Mouse (Mus musculus) kidney, adult 9 months (tissue): ENCODE results near the gene Ccdc191.

Experiments
- DNase-seq: peaks from one replicate; pipeline ENCODE4 v3.0.0; 2022

Ccdc191 gene

GRCm38 (mm10) chr16:43889208-43890004 is at the start of gene Ccdc191:
Ccdc191 (plus strand) TSS chr16:43889800.
- DNase-seq: peak; percentile 100

DNA sequence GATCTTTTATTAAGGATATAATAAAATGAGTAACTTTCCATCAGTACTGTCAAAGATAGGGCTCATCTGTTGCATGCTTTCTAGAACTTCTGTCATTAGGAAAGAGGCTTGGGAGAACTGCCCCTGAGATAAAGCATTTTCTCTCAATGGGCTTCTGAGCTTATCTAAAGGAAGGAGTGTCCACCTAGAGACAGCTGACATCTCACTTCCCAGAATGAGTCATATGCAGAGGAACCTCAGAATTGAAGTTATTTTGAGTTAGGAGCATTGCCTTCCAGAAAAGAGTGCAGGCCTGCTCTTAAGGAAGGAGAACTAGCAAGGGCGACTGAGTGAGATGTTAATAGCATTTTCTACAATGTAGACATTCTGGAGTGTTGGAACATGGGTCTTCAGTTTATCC is 48.4 kb upstream of the Ccdc191 start:
- DNase-seq: no peak

- no peak for DNase-seq
These were observed 39.8 kb upstream of the Ccdc191 start for GRCm38 (mm10) chr16:43849839-43850238.

- DNase-seq: no peak
These were observed 30.6 kb upstream of the Ccdc191 start for GRCm38 (mm10) chr16:43858941-43859476.

DNA sequence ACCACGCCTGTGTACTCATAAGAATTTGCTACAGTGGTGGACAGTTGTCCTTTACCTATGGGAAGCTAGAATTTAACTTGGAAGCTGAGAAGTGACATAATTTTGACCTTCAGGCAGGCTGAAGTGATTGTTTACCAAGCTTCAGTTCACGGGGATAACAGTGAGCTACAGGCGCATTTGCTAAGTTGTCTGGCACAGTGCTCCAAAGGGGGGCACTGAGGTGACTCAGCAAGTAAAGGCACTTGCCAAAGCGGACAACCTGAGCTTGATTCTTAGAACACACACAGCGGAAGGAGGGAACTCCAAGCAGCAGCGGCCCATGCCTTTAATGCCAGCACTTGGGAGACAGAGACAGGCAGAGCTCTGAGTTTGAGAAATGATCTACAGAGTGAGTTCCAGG is 29.0 kb upstream of the Ccdc191 start:
- no peak for DNase-seq

DNA sequence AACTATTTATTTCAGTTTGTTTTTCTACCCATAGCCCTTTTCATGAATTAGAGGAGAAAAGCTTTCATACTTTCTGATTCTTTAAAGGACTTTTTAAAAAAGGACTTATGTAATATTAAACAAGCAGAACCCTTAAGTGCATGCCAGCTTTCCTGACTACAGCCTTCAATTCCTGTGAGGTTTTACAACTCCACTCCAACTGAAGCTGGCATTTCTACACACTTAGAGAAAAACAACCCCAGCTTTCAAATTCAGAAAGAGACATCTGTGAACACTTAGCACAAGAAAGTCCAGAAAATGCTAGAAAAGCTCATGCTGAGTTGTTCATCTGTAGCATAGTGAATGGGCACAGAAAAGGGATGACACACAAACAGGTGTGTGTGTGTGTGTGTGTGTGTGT is 19.8 kb upstream of the Ccdc191 start:
- DNase-seq: no peak

GRCm38 (mm10) chr16:43871419-43871818 is 18.2 kb upstream of the Ccdc191 start:
- no peak for DNase-seq

GRCm38 (mm10) chr16:43879769-43880168 is 9.8 kb upstream of the Ccdc191 start:
- no peak for DNase-seq

GRCm38 (mm10) chr16:43881636-43882035 is 8.0 kb upstream of the Ccdc191 start:
- DNase-seq: no peak

DNA sequence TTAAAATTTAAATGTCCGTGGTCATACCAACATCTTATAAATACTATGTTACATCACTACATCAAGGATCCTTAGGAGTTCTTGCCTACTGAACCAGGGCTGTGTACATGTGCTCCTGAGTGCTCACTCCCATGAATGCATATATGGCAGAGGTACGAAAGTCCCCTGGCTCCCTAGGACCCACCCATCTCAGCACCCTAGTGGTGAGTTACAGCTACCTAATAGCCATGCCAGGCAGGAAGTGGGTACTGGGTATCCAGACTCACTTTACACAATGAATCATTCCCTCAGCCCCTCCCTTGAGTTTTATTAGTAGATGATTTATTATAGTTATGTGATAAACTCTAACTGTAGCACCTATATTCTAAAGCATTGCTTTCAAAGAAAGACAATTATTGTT is 7.3 kb upstream of the Ccdc191 start:
- no peak for DNase-seq

- DNase-seq: no peak
These were observed 371 bp downstream of the Ccdc191 start for GRCm38 (mm10) chr16:43890005-43890336.

- DNase-seq: peak; percentile 17
These were observed 1.2 kb downstream of the Ccdc191 start for GRCm38 (mm10) chr16:43890747-43891336.

DNA sequence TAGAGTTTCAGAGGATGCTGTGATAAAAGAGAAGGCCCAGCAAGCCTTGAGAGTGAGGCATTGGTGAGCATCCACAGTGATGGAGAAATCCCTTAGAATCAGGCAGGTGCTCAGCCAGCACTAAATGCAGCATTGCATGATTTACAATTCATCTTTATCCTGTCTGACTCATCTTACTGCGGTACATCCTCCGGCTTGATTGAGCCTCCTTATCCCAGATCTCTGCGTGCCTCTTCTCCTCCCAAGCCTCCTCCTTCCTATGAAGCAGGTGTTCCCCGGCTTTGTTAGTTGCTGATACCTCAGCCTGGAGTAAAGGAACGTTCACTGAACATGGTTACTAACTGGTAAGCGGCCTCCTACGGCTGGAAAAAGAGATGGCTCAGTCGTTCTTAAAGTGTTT is 4.9 kb downstream of the Ccdc191 start:
- DNase-seq: no peak

GRCm38 (mm10) chr16:43900138-43900537 is 10.5 kb downstream of the Ccdc191 start:
- DNase-seq: no peak

GRCm38 (mm10) chr16:43900571-43900970 is 11.0 kb downstream of the Ccdc191 start:
- DNase-seq: no peak

DNA sequence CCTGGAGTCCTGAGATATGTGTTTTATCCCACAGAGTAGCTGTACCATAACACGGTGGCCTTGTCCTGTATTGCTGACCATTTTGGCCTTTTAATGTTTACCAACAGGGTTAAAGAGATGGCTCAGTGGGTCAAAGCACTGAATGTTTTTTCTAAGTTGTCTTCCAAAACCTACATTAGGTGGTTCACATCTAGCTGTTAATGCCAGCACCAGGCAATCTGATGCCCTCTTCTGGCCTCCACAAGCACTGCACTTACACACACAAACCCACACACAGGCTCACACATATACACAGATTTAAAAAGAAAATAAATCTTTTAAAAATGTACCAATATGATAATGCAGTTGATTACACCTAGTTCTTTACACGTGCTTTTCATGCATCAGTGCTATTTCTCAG is 19.3 kb downstream of the Ccdc191 start:
- peak; percentile 29 for DNase-seq

DNA sequence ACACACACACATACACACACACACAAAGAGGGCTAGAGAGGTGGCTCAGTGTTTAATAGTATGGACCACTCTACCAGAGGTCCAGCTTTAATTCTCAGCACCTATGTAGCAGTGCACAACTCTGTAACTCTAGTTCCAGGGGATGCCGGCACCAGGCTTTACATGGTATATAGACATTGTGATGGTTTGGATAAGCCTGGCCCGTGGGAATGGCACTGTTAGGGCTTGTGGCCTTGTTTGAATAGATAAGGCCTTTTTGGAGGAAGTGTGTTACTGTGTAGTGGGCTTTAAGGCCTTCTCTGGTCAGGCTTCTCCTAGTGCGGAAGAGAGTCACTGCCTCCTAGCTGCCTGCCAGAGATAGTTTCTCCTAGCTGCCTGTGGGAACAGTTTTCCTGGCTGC is 29.3 kb downstream of the Ccdc191 start:
- DNase-seq: no peak

GRCm38 (mm10) chr16:43922024-43922423 is 32.4 kb downstream of the Ccdc191 start:
- DNase-seq: no peak

GRCm38 (mm10) chr16:43922630-43923029 is 33.0 kb downstream of the Ccdc191 start:
- no peak for DNase-seq

GRCm38 (mm10) chr16:43925001-43925558 is 35.5 kb downstream of the Ccdc191 start:
- no peak for DNase-seq

GRCm38 (mm10) chr16:43925846-43926245 is 36.2 kb downstream of the Ccdc191 start:
- DNase-seq: no peak

DNA sequence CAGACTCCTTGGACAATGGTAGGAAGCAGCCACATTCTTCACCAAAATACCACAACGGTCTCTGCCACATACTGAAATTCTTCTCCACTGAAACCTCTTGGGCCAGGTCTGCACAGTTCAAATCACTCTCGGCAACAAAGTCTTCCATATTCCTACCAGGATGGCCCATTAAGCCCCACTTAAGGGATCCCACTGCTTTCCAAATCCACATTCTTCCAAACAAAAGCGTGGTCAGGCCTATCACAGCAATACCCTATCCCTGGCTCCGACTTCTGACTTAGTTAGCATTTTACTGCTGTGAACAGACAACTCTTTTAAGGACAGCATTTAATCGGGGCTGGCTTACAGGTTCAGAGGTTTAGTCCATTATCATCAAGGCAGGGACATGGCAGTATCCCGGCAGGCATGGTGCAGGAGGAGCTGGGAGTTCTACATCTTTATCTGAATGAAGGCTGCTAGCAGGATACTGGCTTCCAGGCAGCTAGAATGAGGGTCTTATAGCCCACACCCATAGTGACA is 36.8 kb downstream of the Ccdc191 start, which contains the start of gene Qtrt2:
Gene Qtrt2 (minus strand): TSS at position 469 of the 519 bp plus-strand sequence.
- DNase-seq: peak; percentile 20

GRCm38 (mm10) chr16:43930577-43930976 is 41.0 kb downstream of the Ccdc191 start:
- DNase-seq: no peak

DNA sequence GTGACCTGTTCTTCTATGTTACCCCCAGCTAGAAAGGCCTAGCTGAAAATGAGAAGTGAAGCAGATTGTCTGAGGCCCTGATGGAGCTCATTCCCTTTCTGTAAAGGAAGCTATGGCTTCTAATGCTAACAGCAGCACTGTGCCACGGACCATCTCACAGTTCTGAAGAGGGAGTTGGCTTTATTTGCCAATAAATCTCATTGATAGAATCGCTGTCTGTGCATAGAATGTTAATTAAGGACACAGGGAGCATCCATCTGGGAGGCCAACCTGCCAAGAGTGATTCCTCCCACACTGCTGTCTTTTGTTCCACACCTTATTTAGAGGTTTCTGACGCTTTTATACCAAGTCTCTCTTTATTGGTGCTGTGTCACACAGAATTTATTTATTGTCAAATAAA is 41.9 kb downstream of the Ccdc191 start:
- no peak for DNase-seq
